Mouse (Mus musculus) heart, adult 2 months (tissue): ENCODE results near the gene Rmi1.

Source experiments
- CTCF ChIP-seq: fragments of 200-600 bp; IDR thresholded peaks from 2 replicates; pipeline ENCODE4 v1.8.1; 2022; ENCODE audit warnings: antibody characterized with exemption, mild to moderate bottlenecking, moderate library complexity
- EP300 ChIP-seq: fragments of 200-500 bp; IDR thresholded peaks from 2 replicates; pipeline ENCODE4 v1.6.1; 2011; ENCODE audit warnings: low read depth, low read length, control low read depth; ENCODE audit not compliant: insufficient read depth
- POLR2A ChIP-seq: fragments of 200-500 bp; IDR thresholded peaks from 2 replicates; pipeline ENCODE4 v1.6.1; 2011; ENCODE audit warnings: mild to moderate bottlenecking, low read depth, low read length, control low read depth; ENCODE audit not compliant: insufficient read depth

DNA sequence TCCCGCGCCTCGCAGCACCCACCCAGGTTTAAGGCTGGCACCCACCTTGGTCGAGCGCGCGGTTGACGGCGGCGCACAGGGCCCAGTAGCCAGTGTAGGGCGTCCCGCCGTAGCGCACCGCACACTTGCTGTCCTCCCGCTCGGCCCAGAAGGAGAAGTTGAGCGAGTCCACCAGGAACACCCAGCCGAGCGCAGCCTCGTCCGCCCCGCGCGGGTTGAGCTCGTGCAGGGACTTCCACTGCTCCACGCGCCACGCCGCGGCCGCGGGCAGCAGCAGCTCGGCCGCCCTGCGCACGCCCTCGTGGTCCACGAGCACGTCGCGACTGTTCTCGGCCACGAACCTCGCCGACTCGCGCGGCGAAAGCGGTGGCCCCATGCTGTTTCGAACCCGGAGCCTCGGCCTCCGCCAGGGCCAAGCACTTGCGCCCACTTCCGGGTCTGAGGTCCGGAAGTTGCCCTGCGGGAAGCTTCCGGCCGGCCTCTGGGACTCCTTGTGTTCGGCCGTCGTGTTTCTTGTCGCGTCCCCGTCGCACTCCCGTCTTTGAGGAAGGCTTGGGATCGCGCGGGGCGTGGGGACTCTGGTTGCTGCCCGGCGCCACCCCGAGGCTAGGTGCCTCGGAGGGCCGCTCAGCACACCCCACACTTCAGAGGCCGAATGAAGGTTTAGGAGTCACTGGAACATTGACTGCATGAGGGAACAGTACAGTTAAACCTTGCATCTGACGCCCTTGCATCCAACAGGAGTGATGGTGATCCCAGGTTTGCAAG lies 17.1 kb upstream of the Rmi1 start, which contains the start of gene 2210016F16Rik:
- TF ChIP-seq POLR2A (peak; percentile 48; the same call in 1 of the 2 replicates), CTCF (peak; percentile 34), EP300 (no peak)
